Mouse (Mus musculus) frontal cortex, postnatal 25 days (tissue): Measurements from ENCODE around the gene Gm5538.

ENCODE experiments used
- DNase-seq, 2 experiments: peaks; one replicate each; pipeline ENCODE4 v3.0.0; 2022; ENCODE audit warnings: low spot score in 2 of 2

The Gm5538 gene

DNA sequence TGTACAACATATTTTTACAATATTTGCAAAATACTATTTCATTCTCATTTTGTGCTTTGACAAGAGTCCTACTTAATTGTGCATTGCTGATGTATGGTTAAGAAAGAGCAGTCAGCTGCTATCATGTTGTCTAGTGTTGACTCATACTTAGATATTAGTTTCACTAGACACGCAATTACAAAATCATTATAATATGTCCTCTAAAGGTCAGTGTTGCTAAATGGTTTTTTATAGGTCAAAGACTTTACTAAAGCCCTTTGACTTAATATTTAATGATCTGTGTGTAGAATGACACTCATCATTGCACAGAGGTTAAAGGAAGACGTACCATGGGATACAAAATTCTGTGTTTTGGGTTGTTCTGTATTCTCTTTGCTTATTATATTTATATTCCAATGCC lies at the start of gene Gm5538:
TSS of gene Gm5538 (plus strand) at position 301 of the 400 bp plus-strand sequence.
- DNase-seq = no peak

DNA sequence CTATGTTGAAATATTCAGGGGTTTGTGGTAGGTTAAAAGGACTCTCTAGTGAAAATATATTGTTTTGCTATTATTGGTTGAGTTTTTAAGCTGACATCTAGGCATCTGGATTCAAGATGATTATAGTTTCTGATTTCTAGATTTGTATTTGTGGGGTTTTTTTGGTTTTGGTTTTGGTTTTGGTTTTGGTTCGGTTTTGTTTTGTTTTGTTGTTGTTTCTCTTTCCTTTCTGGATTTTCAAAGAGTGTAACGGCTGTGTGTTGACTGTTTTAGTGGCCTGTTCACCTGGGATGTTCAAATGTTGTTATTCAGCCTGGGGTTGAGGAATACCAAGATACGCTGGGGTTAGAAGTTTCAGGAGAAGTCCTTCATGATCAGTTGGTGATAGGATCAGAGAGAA lies 32.2 kb upstream of the Gm5538 start:
- no peak for DNase-seq

DNA sequence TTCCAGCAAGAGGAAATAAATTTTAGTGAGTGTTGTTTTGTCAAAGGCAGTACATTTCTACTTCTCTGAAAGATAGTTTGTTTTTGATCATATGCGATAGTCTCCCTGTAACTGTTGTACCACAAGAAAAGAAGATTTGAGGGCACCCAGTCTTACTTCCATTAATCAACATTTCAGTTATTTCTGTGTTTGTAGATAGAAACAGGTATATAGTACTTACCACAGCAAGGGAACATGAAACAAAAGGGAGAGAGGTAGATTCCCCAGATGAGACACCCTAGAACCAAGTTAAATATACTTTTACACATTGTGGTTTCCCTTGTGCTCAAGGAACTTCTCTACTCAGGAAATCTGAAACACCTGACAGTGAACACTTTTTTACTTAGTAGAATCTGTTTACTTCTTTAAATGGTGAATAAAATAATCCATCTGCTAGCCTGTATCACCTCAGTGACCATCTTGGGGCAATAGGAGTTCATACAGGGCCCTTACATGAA lies 26.9 kb upstream of the Gm5538 start:
- no peak for DNase-seq

DNA sequence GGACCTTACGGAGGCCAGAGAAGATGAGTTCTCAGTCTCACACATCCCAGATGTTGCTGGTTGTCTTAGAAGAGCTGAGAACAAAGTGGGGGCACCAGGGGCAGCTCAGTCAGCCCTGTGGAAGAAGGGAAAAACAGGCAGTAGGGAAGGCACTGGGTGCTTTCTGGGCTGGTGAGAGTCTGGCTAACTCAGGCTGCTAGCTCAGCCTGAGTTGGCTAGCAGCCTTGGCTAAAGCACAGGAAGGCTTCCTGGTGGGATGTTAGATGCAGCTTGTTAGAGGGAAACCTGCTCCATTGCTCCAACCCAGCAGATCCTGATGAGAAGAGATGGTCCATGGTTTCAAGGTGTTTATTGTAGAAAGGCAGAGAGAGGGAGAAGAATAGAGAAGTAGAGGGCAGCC lies 10.3 kb downstream of the Gm5538 start:
- no peak for DNase-seq

DNA sequence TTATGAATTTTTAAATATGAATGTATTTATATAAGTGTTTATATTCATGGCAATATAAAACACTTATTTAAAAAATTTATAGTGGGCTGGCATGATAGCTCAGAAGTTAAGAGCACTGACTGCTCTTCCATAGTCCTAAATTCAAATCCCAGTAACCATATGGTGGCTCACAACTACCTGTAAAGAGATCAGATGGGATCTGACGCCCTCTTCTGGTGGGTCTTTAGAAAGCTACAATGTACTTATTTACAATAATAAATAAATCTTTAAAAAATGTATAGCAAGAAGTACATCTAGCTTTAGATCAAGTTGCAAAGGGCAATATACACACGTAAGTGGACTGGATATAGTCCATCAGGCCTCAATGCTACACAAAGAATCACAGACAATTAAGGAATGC lies 14.6 kb downstream of the Gm5538 start:
- no peak for DNase-seq
